Mouse (Mus musculus): ENCODE data around the gene Taar8a. TPM values are rescaled to one million over a fixed set of nuclear protein-coding genes. Genes with fewer than 3 reads are reported as not detected.
"Not testable (repeated sequence)": the region's sequence is repeated elsewhere in the genome, so short reads cannot be mapped to it uniquely, and the experiment has no call there.

Gene Taar8a
- polyA plus RNA-seq, 1 experiment from 2014 or later, result not detected

DNA sequence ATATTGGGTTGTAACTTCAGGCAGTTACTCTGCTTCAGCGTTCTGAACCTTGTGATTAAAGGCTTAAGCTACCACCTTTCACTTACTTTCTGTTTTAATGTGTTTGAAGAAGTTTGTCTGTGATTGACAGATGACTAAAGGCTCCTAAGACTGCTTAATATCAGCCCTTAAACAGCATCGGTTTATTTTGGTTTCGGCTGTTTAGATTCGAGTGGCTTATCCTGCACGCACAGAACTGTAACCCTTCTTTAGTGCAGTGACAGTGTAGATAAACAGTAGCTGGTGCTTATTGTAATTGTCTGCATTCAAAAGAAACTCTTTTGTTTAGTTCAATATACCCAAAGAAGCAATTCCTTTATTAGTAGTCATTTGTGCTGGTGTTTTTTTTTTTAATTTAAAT, 24.3 kb upstream of the Taar8a start:
- 32% methylated on average over 5 of the region's 5 CpGs for WGBS
- Histone ChIP-seq H3K27ac (ENCODE audit: low read length) (no peak overlapping the region), H3K36me3 (ENCODE audit: insufficient read depth, low read length) (no peaks in the 10 kb centered on the region), H3K27me3 (replicated peaks; ENCODE audit: insufficient read depth, low read length) (no peaks in the 10 kb centered on the region), H3K4me1 (ENCODE audit: insufficient read depth, low read depth, low read length) (no peaks in the 10 kb centered on the region), H3K9me3 (ENCODE audit: low read length) (no peaks in the 10 kb centered on the region), H3K4me3 (ENCODE audit: low read depth, low read length) (no peak overlapping the region), H3K4me2 (replicated peaks; ENCODE audit: low read depth, low read length) (no peak overlapping the region), H3K9ac (replicated peaks; ENCODE audit: low read depth) (no peak overlapping the region)
- DNase-seq (ENCODE audit: low spot score) (no peak), ATAC-seq (no peak)
- TF ChIP-seq EP300 (IDR thresholded peaks at IDR 0.05) (no peak), CTCF (IDR thresholded peaks at IDR 0.05) (no peak)

DNA sequence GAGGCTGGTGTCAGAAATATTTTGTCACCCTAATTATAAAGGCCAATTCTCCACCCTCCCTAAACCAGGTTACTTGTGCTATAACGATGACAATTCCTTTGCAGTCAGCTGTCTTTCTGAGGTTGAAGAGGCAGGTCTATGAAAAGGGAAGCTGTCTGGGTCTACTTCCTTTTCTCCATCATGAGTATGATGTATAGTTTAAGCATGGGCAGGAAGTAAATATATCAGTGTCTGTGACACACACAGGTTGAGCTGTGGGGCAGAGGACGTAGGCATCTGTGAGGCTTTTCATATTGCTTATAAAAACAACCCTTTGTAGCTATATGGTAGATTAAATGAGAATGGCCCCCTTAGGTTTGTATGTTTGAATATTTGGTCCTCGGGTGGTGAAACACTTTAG, 17.3 kb upstream of the Taar8a start:
- H3K27me3 ChIP-seq (replicated peaks; ENCODE audit: insufficient read depth, low read length), result no peaks in the 10 kb centered on the region
- ATAC-seq (no peak), DNase-seq (ENCODE audit: low spot score) (no peak)
- WGBS, result 73% methylated on average over 3 of the region's 3 CpGs
- no peak overlapping the region for H3K4me3 ChIP-seq (ENCODE audit: low read depth, low read length)
- H3K9ac ChIP-seq (replicated peaks; ENCODE audit: low read depth), result no peak overlapping the region
- H3K9me3 ChIP-seq (ENCODE audit: low read length), result no peaks in the 10 kb centered on the region
- no peak overlapping the region for H3K4me2 ChIP-seq (replicated peaks; ENCODE audit: low read depth, low read length)
- no peak overlapping the region for H3K27ac ChIP-seq (ENCODE audit: low read length)
- H3K36me3 ChIP-seq (ENCODE audit: insufficient read depth, low read length), result no peaks in the 10 kb centered on the region
- TF ChIP-seq EP300 (IDR thresholded peaks at IDR 0.05), result no peak
- no peak for TF ChIP-seq CTCF (IDR thresholded peaks at IDR 0.05)
- H3K4me1 ChIP-seq (ENCODE audit: insufficient read depth, low read depth, low read length), result no peaks in the 10 kb centered on the region

DNA sequence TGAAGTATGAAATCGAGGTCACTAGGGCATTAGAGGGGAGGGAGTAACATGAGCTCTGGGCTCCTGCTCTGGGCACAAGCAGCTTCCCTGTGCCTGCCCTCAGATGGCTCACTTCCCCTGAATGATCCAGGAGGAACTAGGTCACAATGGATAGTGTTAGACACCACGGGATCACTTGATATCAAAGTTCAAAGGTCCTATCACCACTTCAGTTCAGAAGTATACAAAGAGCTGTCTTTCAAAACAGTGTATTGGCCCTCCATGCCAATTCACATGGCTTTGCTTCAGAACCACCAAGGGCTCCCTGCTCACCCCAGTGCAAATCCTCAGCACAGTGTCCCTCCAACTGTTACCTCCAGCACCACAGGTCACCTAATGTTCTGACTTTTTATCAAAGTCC, 1.5 kb upstream of the Taar8a start:
- H3K36me3 ChIP-seq (ENCODE audit: insufficient read depth, low read length); H3K4me3 ChIP-seq (ENCODE audit: low read depth, low read length); H3K4me1 ChIP-seq (ENCODE audit: insufficient read depth, low read depth, low read length); ATAC-seq; H3K27me3 ChIP-seq (replicated peaks; ENCODE audit: insufficient read depth, low read length); DNase-seq (ENCODE audit: low spot score); H3K4me2 ChIP-seq (replicated peaks; ENCODE audit: low read depth, low read length); H3K9ac ChIP-seq (replicated peaks; ENCODE audit: low read depth); H3K9me3 ChIP-seq (ENCODE audit: low read length); H3K27ac ChIP-seq (ENCODE audit: low read length): not testable (repeated sequence)
- 23% methylated on average over 2 of the region's 2 CpGs for WGBS

- H3K36me3 ChIP-seq (ENCODE audit: insufficient read depth, low read length), result no peaks in the 10 kb centered on the region
- DNase-seq (ENCODE audit: low spot score) (peak; percentile 69), ATAC-seq (no peak)
- H3K27me3 ChIP-seq (replicated peaks; ENCODE audit: insufficient read depth, low read length), result no peaks in the 10 kb centered on the region
- H3K9ac ChIP-seq (replicated peaks; ENCODE audit: low read depth), result no peak overlapping the region
- H3K4me3 ChIP-seq (ENCODE audit: low read depth, low read length), result no peak overlapping the region
- no peak overlapping the region for H3K27ac ChIP-seq (ENCODE audit: low read length)
- no peaks in the 10 kb centered on the region for H3K9me3 ChIP-seq (ENCODE audit: low read length)
- H3K4me1 ChIP-seq (ENCODE audit: insufficient read depth, low read depth, low read length), result no peaks in the 10 kb centered on the region
- 16% methylated on average over 3 of the region's 3 CpGs for WGBS
- no peak overlapping the region for H3K4me2 ChIP-seq (replicated peaks; ENCODE audit: low read depth, low read length)
- TF ChIP-seq EP300 (IDR thresholded peaks at IDR 0.05), result no peak
- TF ChIP-seq CTCF (IDR thresholded peaks at IDR 0.05), result peak; percentile 73
Observed at GRCm38 (mm10) chr10:24080166-24080565, 3.9 kb downstream of the Taar8a start.

DNA sequence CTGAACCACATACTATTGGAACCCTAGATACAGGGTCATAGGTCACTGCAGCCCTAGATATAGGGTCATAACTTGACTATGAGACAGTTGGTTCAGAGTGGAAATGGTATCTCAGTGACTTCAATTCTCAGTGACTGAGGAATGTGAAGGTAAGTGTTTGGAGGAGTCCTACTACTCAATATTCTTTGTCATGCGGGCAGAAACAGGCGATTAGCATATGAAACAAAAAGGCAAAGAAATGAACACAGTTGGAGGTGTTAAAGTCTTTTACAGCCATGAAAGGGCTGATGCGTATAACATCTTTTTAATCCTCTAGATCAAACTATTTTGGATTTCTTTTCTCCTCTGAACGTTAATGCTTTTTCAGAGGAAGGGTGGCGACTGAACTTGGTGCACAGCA, 9.6 kb downstream of the Taar8a start:
- no peaks in the 10 kb centered on the region for H3K27me3 ChIP-seq (replicated peaks; ENCODE audit: insufficient read depth, low read length)
- H3K27ac ChIP-seq (ENCODE audit: low read length), result no peak overlapping the region
- no peak overlapping the region for H3K9ac ChIP-seq (replicated peaks; ENCODE audit: low read depth)
- ATAC-seq, result no peak
- 61% methylated on average over 5 of the region's 5 CpGs for WGBS
- no peaks in the 10 kb centered on the region for H3K9me3 ChIP-seq (ENCODE audit: low read length)
- DNase-seq (ENCODE audit: low spot score), result no peak
- H3K4me3 ChIP-seq (ENCODE audit: low read depth, low read length), result no peak overlapping the region
- H3K36me3 ChIP-seq (ENCODE audit: insufficient read depth, low read length), result no peaks in the 10 kb centered on the region
- TF ChIP-seq CTCF (IDR thresholded peaks at IDR 0.05), result no peak
- no peak for TF ChIP-seq EP300 (IDR thresholded peaks at IDR 0.05)
- no peaks in the 10 kb centered on the region for H3K4me1 ChIP-seq (ENCODE audit: insufficient read depth, low read depth, low read length)
- H3K4me2 ChIP-seq (replicated peaks; ENCODE audit: low read depth, low read length), result no peak overlapping the region

DNA sequence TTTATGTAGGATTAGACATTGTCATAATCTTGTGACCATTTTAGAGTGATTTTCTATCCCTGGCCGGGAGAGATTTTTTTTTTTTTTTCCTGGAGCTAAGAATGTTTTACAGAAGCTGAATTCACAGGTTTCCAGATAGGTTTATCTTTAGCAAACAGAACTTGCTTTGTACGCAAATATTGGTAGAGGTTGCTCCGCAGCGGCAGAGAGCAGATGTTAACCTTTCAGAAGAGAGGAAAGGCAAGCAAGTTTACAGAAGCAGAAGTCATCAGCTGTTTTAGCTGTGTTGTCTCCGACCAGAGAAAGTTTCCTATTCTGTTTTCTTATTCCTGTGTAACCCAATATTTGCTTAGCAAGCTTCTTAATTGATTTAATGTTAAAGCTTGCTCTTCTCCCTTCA, 10.3 kb downstream of the Taar8a start:
- ATAC-seq (no peak), DNase-seq (ENCODE audit: low spot score) (peak; percentile 9)
- Histone ChIP-seq H3K9me3 (ENCODE audit: low read length) (no peaks in the 10 kb centered on the region), H3K4me1 (ENCODE audit: insufficient read depth, low read depth, low read length) (no peaks in the 10 kb centered on the region), H3K27ac (ENCODE audit: low read length) (no peak overlapping the region), H3K27me3 (replicated peaks; ENCODE audit: insufficient read depth, low read length) (no peaks in the 10 kb centered on the region), H3K9ac (replicated peaks; ENCODE audit: low read depth) (no peak overlapping the region), H3K36me3 (ENCODE audit: insufficient read depth, low read length) (no peaks in the 10 kb centered on the region), H3K4me2 (replicated peaks; ENCODE audit: low read depth, low read length) (no peak overlapping the region), H3K4me3 (ENCODE audit: low read depth, low read length) (no peak overlapping the region)
- WGBS, result 46% methylated on average over 5 of the region's 5 CpGs
- TF ChIP-seq EP300 (IDR thresholded peaks at IDR 0.05), result no peak
- TF ChIP-seq CTCF (IDR thresholded peaks at IDR 0.05), result no peak

GRCm38 (mm10) chr10:24087168-24087567, 10.9 kb downstream of the Taar8a start:
- H3K9ac ChIP-seq (replicated peaks; ENCODE audit: low read depth), result no peak overlapping the region
- no peaks in the 10 kb centered on the region for H3K9me3 ChIP-seq (ENCODE audit: low read length)
- no peak for ATAC-seq
- TF ChIP-seq CTCF (IDR thresholded peaks at IDR 0.05), result no peak
- no peak for TF ChIP-seq EP300 (IDR thresholded peaks at IDR 0.05)
- H3K27ac ChIP-seq (ENCODE audit: low read length), result no peak overlapping the region
- H3K36me3 ChIP-seq (ENCODE audit: insufficient read depth, low read length), result no peaks in the 10 kb centered on the region
- 80% methylated on average over 2 of the region's 2 CpGs for whole genome bisulfite sequencing
- no peak overlapping the region for H3K4me2 ChIP-seq (replicated peaks; ENCODE audit: low read depth, low read length)
- no peak for DNase-seq (ENCODE audit: low spot score)
- no peaks in the 10 kb centered on the region for H3K4me1 ChIP-seq (ENCODE audit: insufficient read depth, low read depth, low read length)
- H3K27me3 ChIP-seq (replicated peaks; ENCODE audit: insufficient read depth, low read length), result no peaks in the 10 kb centered on the region
- no peak overlapping the region for H3K4me3 ChIP-seq (ENCODE audit: low read depth, low read length)
